Mouse (Mus musculus) embryo, embryonic 10.5 days (tissue): ENCODE measurements around the gene Scamp2.

Experiments used
- DNase-seq: peaks from one replicate; pipeline ENCODE4 v3.0.0-alpha.2; 2015; ENCODE audit warnings: low spot score

The Scamp2 gene

DNA sequence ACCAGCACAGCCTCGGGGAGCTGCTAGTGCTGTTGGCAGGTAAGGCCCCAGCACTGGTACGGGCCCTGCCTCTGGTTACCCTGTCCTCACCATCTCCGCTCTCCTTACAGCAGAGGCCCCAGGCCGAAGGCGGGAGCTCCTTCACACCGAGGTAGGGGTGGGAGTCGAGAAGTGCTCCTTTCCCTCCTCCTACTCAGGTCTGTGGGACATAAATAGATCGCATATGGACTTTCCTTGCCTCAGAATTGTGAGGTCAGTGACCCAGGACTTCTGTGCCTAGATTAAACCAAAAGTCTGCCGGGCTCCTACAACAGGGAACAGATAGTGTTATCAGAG is 33.4 kb downstream of the Scamp2 start:
- no peak for DNase-seq

DNA sequence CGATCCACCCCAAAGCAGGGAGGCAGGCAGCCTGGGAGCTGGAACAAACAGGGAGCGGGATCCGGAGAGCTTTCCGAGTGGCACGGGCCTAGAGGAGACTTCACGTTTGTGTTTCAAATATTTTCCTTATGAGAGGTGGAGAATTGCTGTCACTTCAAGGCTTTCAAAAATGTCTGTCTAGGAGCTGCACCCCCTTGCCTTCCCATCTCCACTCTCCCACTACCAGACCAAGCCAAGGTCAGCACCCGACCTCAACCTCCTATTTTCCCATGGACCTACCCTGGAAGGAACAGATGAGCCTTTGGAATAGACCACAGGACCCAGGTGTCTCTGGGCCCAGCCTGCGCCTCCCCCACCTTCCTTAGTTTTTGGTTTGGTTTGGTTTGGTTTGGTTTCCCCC is 36.5 kb downstream of the Scamp2 start:
- no peak for DNase-seq

DNA sequence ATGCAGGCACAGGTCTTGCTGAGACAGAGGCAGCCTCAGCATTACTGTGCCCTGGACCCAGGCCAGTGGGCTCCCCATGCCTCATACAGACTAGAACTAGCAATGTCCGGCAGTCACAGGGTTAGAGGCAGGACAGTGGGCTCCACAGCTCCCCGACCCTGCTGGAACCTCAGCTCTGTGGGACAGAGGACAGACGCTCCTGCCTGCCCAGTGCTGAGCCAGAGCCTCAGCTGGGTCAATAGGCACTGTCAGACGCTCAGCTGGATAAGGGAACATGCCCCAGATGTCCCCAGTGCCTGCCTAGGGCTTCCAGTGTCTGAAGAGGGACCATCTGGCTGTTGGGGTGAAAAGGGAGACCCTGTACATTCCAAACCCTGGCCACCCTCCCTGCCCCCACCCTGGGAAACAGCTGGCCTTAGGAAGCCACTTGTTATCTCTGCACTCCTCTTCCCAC is 37.2 kb downstream of the Scamp2 start:
- peak; percentile 31 for DNase-seq

DNA sequence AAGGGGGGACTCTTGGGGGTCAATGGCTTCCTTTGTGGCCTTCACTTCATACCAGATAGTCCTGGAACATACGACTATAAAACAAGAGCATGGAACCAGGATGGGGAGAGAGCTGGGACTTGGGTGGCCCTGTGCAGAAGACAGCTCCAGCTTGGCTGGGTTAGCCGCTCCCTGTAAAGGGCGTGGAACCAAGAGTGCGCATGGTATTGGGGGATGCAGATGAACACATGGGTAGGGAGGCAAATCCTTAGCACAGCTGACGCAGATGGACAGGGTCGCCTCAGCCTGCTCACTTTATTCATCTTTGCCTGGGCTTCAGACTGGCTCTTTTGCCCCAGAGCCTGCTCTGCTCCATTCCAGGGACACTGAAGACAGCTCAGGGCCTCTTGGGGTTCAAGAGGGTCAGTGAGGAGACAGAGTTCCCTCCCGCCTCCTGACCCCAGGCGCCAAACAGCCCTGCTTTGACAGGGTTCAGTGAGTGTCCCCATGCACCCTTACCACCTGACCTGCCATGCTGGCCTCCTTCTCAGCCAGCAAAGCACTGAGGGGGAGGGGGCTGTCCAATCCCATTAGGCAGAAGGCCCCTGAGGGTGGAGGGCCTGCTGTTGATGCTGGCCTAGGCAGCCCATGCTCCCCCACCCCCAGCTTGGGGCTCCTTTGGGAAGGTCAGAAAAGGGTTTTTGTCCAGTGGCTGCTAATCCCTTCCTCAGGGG is 38.3 kb downstream of the Scamp2 start:
- DNase-seq, result peak; percentile 52

DNA sequence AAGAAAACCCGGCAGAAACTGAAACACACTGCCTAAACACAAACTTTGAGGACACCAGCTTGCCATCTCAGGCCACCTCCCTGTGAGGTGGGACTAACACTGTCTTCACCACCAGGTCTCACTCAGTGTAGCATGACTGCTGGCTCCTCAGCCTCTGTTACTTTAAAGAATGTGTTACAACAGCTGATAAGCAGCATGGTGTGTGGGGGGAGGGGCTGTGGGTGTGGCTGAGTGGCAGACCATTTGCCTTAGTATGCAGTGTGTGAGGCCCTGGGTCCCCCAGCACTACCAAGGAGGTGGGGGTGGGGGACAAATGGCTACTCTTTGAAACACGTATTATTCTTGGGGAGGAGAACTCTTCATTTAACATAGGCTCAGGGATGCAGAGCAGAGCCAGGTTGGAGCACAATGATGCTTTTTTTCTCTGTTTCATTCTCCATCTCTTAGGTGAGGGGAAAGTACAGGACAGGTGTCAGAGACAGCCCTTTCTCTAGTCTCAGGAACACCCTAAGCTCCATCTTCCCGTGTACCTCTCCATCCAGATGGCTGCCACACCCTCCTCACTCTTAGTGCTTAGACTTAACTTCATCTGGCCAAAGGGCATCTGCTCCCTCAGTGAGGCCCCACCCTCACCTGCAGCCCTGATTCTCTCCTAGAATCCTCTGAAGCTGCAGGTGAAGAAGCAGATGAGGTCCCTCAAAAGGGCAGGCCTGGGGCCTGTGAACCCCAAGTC is 40.0 kb downstream of the Scamp2 start:
- DNase-seq, result peak; percentile 67

DNA sequence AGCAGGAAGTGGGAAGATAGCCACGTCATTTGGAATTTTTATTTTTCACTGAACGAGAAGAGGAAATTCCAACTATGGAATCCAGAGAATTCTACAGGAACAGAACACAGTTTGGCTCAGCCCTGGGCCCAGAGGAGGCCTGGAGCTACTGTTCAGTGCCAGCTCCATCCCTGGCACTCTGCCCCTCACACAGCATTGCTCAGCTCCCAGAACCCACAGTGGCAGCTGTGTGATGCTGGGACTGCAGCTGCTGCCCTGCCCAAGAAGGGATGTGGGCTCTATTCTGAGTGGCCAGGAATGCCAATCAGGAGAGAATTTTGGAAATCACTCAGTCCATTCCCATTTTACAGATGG is 40.6 kb downstream of the Scamp2 start:
- DNase-seq, result no peak

DNA sequence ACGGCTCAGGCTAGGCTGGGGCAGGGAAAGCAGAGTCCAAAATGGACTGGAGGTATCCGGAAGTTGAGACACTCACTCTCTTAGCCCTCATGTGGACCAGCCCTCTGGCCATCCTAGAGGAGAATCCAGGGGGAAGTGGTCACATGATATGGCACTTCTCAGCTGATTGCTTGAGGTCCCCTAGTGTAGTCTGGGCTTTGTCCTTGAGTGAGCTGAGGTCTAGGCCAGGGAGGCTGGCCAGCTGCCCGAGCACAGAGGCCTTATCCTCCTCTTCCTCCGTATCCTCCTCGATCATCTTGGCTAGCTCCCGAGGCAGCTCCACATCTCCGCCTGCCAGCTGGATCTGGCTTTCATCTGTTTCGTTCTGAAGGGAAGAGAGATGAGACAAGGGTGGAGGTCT is 41.4 kb downstream of the Scamp2 start:
- DNase-seq, result no peak

DNA sequence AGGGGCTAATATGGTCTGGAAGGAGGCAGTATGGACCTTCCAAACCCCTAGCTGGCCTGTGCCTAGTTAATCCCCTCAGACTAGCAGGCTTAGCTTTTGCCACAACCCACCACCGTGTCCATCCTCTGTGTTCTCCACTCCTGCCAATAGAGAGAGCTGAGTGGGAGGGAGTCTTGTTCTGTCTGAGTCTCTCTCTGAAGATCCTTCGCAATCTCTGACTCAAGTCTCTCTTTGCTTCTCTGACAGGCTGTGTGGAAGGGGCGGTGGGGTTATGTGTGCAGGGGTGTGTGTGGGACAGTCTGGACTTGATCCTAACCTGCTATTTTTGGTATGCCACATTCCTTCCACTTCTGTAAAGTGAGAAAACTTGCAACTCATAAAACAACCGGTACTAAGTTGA is 44.1 kb downstream of the Scamp2 start:
- no peak for DNase-seq

DNA sequence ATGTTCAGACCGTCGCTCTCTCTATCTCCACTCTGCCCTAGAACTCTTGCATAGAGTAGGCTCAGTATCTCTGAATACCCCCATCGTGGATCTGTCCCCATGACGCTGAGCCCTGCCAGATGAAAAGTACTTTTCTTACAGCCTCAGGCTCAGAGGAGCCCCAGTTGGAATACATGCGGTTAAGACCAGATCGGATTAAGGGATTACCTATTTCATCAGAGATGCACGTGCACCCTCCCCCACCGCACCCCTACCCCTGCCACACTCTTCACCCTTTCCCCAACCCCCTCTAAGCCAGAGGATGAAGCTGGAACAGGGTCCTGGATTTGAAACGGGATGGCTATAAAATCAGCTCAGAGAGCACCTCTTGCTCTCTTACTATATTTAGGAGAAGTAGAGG is 44.8 kb downstream of the Scamp2 start:
- DNase-seq, result no peak

DNA sequence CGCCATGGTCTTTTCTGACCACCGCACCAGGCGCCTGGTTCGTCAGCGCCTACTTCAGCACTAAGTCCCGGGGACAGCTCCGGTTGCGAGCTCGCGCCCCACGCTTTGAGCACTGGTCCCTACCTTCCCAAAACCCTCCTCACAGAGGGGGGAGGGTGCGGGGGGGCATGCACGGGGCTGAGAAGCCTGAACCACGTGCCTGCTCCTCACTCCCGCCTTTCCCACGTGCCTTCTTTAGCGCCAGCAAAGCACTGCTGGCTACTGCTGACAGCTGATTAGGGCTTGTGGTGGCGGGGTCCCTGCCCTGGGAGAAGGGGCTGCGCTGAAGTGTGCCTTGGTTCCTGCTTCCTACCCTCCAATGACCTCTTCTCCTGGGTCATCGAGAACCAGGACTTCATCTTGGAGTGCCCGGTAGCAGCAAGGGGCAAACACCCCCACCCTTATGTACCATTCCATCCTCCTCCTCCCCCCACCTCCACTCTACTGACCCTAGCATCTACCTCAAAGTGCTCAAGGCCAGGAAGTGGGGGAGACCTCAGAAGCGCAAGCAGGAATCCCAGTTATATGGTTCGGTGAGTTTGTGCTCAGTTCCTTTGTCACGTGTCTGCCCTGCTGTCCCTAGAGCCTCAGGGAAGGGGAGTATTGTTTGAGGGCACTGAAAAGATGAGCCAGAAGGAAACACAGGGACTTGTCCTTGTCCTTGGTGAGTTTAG is 45.6 kb downstream of the Scamp2 start, which contains the start of gene Cplx3:
Gene Cplx3, minus strand, starts transcription at position 143 of the 713 bp plus-strand sequence.
- DNase-seq, result peak; percentile 78

DNA sequence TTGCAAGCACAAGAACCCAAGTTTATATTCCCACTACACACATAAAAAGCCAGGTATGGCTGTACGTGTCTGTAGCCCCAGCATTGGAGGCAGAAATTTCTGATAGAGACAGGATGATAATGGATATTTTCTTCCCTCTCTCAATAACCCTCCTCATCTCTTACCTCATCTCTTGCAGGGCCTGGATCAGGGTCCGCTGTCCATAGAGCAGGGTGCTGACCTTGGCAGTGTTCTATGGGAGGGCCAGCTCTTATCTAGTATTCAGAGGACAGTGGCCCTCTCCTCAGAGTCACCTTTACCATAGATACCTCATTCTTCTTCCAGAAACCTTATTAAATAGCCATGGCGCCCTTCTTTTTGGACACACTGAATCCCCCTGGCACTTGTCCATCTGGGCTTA is 49.1 kb downstream of the Scamp2 start:
- DNase-seq, result no peak

DNA sequence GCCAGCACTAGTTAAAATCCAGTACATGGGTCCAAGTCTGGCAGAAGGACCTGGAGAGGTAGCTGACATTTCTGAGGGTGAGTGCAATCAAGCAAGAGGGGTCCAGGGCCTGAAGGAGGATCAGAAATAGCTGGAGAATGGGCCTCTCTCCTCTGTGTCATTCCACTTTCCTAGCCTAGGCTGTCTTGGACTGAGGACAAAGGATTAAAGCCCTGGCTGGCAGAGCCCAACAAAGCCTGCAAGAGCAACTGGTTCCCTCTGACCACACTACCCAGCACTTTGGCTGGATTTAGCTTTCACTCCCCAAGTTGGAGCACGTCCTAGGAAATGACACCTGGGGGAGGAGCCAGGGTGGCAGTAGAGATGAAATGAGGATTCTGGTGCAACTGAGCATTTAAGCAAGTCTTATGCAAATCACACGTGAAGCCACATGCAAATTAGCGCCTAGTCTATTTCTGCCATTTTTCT is 49.6 kb downstream of the Scamp2 start:
- no peak for DNase-seq

DNA sequence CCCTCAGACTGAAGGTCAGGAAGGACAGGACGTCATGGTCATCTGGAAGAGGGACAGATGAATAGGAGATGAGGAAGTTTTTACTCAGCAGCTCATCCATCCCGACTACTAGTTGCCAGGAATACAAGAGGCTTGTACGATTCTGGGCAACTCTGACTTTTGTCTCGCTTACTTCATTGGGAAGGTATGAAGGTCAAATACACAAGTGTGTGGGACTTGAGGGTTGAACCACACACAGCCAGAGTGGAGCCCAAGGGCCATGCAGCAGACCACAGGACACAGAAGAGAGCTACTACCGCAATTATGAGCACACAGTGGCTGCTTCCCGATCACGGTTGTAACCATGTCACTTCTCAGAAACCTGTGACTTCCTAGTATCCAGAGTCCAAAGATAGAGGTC is 51.8 kb downstream of the Scamp2 start:
- DNase-seq, result no peak

DNA sequence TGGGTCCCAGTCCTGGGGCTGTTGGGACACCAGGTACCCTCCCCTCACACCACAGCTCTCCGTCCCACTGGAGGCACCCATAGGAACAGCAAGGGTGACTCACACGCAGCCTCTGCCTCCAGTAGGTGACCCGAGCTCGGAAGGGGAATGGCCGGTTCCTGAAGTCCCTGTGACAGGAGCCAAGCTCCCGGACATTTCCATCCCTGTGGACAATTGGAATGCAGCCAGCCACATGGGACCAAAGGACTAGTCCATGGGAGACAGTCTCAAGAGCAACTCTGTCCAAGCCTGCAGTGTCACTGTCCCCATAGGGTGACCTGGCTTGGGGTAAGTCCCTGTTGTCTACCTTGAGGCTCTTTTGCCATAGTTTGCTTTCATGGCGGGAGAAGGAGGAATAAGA is 53.2 kb downstream of the Scamp2 start:
- DNase-seq, result no peak

DNA sequence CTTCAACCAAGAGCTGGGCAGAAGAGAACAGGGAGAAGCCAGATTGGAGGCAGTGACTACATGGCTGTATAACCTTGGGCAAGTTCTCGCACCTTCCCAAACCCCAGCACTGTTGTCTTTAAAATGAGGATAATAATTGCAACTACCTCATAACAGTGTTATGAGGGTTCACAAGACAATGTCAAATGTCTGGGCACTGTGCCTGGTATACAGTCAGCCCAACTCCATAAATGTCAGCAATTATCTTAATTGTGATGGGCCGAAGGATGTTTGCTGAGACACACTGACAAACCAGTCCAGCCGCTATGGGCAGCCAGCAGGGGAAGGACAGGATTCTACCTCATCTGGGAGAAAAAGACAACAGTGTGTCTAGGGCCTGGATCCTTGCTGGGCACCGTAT is 54.0 kb downstream of the Scamp2 start:
- DNase-seq, result no peak

DNA sequence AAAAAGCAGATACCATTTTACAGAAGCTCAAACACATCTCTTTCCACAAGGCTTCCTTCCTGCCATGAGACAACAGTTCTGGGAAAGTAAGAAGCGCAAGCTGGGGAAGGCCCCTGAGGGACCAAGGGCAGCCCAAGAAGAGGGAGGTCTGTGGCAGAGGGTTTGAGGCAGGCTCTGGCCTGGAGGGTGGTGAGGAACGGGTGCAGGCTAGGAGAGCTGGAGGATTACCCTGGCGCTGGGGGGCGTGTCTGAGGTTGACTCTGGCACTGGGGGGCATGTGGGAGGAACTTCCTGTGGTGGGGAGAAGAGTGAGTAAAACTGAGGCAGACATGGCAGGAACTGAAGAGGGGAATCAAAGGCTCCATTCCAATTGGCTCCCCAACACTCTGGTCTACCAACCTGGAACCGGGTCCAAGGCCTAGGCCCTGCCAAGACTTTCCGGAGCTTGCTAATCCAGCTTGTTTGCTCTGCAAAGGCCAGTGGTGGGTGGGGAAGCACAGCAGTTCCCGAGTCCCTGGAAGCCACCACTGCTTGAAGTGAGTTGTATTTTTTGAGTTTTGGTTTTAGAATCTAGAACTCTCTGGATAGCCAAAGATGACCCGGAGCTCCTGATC is 56.9 kb downstream of the Scamp2 start:
- no peak for DNase-seq

DNA sequence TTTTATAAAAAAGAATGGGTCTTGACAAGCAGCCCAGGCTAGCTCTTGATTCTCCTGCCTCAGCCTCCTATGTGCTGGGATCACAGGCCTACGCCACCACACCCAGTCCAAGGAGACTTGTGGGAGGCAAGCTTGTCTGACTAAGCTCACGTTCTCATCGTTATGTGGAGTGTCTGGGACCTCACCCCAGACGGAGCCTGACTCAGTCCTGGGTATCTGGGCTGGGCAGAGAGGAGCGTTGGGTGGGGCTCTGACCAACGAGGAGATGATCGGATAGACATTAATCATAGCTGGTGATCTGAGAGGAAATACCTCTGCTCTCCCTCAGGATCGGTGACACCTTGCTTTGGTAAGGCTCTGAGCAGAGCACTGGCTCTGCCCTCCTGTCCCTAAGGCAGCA is 58.1 kb downstream of the Scamp2 start:
- DNase-seq, result no peak

DNA sequence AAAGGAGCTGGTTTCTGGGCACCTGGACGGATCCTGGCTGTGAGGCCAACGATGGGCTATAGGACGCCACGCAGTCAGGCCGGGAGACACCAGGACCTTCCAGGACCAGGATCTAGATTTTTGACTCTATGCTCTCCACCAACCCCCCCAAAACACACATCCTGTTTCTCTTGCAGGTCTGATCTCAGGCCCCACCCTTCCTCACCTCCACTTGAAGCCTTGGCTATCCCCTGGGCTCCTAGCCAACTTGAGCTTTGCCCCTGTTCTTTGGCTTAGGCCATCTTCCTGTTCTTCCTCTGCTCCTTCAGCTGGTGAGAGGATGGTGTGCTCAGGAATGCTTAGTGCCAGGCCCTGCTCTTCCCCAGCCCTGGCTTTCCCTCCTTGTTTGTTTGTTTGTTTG is 59.9 kb downstream of the Scamp2 start, which contains the start of gene Lman1l:
Gene Lman1l, minus strand, starts transcription at position 101 of the 400 bp plus-strand sequence.
- DNase-seq, result no peak

DNA sequence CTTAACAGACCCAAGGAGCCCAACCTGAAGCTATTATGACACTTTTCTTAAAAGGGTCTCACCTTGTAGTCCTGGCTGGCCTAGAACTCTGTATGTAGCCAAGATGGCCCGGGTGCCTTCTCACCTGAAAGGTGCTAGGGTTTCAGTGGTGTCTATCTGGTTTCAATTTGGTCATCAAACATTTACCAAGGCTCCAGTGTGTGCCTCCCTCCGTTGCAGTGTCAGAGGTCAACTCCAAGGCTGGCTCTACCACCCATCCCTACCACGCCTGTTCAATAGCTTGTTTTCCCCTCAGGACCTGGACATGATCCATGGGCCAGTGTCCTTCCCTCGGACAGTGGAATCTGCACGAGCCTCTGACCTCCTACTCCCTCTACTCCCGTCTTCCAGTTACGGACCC is 63.6 kb downstream of the Scamp2 start:
- no peak for DNase-seq

DNA sequence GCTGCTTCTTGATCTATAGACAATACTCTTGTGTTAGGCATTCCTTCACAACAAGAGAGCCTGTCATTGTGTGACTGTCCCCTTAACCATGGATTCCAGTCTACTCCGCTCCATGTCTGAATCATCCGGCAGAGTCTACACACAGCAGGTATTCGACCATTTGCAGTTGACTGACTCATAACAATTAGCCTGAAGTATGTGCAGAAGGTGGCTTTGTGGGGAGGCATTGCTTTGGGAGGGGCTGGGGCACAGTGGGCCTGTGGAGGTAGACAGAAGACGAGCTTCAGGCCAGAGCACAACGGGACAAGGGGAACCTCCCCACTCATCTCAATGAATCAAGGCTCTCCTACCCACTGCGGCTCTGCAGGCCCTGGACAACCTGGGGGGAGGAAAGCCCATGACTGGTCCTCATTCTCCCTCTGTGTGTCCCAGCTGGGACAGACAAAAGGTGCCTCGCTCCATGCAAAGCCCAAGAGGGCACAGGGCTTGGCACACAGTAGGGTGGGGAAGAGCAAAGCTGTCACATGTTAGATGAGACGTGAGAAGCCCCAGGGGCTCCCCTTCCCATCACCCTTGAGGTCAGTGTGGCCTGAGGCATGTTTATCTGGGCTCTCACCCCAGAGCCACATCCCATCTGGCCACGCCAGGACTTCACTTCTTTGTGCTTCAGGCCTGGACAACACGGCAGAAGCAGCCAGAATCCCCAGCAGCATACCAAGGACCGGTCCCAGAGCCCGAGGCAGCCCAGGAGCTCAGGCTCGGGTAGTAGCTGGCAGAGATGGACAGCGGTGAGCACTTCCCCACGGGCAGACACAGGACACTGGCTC is 65.1 kb downstream of the Scamp2 start:
- DNase-seq, result no peak

DNA sequence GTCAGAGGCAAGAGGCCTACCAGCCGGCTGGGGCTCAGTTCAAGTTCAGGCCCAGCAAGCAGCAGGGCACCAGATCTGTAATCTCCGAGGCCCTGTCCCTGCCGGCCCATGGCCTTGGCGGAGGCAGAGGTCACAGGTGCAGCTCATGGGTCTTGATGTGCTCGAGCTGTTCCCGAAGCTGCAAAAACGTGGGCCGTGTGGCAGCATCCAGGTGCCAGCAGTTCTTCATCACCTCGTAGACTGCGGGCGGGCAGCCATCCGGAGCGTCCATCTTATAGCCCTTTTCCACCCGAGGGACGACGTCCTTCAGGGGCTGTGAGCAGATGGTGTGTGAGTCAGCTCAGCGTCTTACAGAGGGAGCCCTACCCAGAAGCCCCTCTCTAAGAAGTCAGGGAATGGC is 66.4 kb downstream of the Scamp2 start:
- DNase-seq, result no peak

DNA sequence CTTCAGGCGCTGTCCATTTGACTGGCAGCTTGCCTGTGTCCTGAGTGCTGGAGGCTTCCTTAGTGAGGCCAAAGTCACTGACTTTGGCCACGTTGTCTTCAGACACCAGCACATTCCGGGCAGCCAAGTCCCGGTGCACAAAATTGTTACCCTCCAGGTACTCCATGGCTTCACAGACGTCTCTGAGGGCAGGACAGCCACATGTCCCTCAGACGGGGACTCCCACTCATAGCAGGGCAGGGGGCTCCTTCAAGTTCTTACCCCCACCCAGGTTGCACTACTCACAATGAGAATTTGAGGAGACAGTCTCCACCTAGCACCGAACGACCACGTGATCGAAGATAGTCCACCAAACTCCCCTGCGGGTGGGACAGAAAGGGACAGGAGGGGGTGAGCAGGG is 67.1 kb downstream of the Scamp2 start:
- DNase-seq, result no peak
